Mouse (Mus musculus) E14TG2a.4 (cell line): ENCODE data around the gene Gnb2.

ENCODE experiments used
- H3K27me3 ChIP-seq: 2 replicates; pipeline ENCODE4 v1.6.1; 2014; ENCODE audit warnings: low read length, control low read depth; ENCODE audit not compliant: insufficient read depth
- H3K36me3 ChIP-seq: 2 replicates; pipeline ENCODE4 v1.6.1; 2014; ENCODE audit warnings: low read length, control low read depth; ENCODE audit not compliant: insufficient read depth
- H3K4me1 ChIP-seq: replicated peaks from 2 replicates; pipeline ENCODE4 v1.6.1; 2014; ENCODE audit warnings: low read depth, low read length, control low read depth
- H3K4me3 ChIP-seq: replicated peaks from 2 replicates; pipeline ENCODE4 v1.5.1; 2014; ENCODE audit warnings: mild to moderate bottlenecking, low read length
- H3K9me3 ChIP-seq: 2 replicates; pipeline ENCODE4 v1.6.1; 2014; ENCODE audit warnings: low read length, control low read depth
- CTCF ChIP-seq: conservative IDR thresholded peaks from 2 replicates; pipeline ENCODE4 v1.5.1; 2014; ENCODE audit warnings: low read length
- NANOG ChIP-seq: IDR thresholded peaks from 2 replicates; pipeline ENCODE4 v1.6.1; 2014; ENCODE audit warnings: borderline replicate concordance, low read length, mixed read lengths
- POU5F1 ChIP-seq: IDR thresholded peaks from 2 replicates; pipeline ENCODE4 v1.6.1; 2014; ENCODE audit warnings: low read length, borderline replicate concordance

Gnb2 gene

DNA sequence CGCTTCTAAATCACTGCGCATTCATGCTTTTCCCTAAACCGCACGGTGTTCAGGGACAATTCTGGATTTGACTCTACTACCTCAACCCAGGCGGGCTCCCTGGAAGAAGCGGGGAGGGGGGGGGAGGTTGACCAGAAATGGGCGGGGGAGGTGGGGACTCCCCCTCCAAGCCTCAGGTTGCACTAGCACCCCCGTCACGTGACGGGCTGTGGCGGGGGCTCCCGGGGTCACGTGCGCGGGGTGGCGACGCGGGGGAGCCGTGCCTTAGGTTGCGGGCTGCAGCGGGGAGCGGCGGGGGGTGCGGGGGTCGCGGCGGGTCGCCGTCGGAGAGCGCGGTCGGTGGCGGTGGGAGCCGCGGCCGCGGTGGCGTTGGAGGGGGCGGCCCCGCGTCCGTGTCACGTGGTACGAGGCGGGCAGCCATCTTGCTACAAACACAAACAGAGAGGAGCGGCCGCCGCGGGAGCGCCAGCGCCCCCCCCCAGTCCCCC lies 23.3 kb downstream of the Gnb2 start:
- Histone ChIP-seq H3K4me3 (peak overlapping the region; percentile 83), H3K36me3 (peaks cover 36% of the 10 kb centered on the region), H3K27me3 (no peaks in the 10 kb centered on the region), H3K4me1 (peaks cover 60% of the 10 kb centered on the region), H3K9me3 (no peaks in the 10 kb centered on the region)
- TF ChIP-seq POU5F1 (no peak), NANOG (no peak)

DNA sequence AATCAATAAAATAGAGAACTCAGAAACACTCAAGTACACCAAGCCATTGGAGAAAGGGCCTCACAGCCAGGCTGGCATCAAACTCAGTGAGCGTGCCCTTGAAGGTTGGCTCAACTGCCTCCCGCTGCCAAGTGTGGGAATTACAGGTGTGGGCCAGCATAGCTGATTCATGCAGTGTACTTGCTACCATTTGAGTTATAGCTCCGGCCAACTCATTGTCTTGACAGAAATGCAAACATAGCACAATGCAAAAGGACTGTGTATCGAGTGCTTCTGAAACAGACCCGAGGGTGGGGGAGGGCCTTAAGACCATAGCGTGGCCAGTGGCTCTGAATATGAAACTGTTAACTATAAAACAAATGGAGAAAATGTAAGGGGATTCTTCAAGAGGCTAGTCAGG lies 29.3 kb downstream of the Gnb2 start:
- Histone ChIP-seq H3K4me3 (no peak overlapping the region; the same call in 1 of the 2 replicates), H3K4me1 (peaks cover 47% of the 10 kb centered on the region), H3K9me3 (no peaks in the 10 kb centered on the region), H3K27me3 (no peaks in the 10 kb centered on the region), H3K36me3 (peaks cover 21% of the 10 kb centered on the region)
- TF ChIP-seq POU5F1 (no peak), CTCF (no peak), NANOG (no peak)

DNA sequence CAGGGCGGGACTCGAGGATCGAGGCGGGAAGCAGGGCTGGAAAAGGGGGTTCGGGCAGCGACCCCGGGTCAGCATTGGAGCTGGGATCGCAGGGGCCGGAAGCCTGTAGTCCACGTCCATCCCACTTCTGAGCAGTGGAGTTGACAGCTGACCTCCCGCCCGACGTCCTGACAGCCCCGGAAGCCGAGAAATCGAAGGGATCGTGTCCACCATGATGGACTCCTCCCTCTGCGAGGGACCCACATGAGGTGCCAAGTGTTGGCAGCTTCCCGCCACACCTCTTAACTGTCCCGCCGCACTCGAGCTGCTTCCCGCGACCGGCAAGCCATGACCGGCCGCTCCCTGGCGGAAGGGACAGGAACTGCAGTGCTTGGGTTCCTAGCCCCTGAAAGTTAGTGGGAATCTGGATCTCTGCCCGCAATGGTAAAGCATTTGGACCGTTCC lies 30.6 kb downstream of the Gnb2 start:
- Histone ChIP-seq H3K4me3 (peak overlapping the region; percentile 89), H3K27me3 (no peaks in the 10 kb centered on the region), H3K4me1 (peaks cover 36% of the 10 kb centered on the region), H3K36me3 (peaks cover 21% of the 10 kb centered on the region), H3K9me3 (no peaks in the 10 kb centered on the region)
- TF ChIP-seq POU5F1 (no peak), CTCF (peak; percentile 95), NANOG (no peak)

DNA sequence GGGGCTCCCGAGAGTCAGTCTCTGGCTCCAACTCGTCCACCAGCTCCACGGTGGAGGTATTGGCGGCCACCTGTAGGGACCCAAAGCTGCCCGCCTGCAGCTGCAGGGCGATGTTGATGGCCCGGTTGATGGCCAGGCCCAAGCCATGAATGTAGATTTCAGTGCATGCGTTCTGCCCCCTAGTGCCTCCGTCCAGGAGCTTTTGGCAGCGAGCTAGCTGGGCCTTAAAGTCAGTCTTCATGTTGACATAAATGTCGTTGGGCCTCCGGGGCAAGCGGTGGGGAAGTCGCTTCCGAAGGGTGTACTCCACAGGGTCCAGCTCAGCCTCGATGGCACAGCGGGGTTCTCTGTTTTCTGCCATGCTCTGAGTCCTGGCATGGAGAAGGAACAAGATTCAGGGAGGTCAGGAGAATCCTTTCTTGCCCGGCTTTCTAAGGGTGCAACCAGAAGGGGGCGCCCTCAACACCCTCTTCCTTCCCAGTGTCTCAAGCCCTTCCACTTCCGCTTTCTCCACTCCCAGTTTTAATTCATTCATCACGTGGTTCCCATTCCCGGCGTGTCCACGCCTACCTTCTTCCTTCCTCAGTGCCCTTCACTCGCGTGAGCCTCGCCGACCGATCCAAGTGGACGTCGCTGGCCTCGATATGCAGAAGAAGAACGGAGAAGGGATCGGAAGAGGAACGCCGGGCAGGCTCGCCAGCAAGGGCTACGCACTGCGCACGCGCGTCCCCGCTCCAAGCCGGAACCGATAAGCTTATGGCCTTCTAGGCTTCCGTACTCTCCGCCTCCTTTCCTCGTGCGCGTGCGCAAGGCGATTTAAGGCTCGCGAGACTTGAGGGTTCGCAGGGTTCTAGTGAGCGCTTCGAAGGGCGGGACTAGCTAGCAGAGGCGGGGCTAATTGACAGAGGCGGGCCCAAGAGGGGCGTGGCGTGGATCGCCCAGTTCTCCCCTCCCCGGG lies 31.3 kb downstream of the Gnb2 start, which contains the start of gene Pop7:
Gene Pop7 (minus strand): TSS at position 810 of the 958 bp plus-strand sequence.
- Histone ChIP-seq H3K4me3 (peak within 1 kb of the TSS; percentile 89), H3K27me3 (no peaks in the 10 kb centered on the region), H3K9me3 (no peaks in the 10 kb centered on the region), H3K4me1 (peaks cover 36% of the 10 kb centered on the region), H3K36me3 (peaks cover 21% of the 10 kb centered on the region)
- TF ChIP-seq POU5F1 (no peak), CTCF (peak; percentile 76)

DNA sequence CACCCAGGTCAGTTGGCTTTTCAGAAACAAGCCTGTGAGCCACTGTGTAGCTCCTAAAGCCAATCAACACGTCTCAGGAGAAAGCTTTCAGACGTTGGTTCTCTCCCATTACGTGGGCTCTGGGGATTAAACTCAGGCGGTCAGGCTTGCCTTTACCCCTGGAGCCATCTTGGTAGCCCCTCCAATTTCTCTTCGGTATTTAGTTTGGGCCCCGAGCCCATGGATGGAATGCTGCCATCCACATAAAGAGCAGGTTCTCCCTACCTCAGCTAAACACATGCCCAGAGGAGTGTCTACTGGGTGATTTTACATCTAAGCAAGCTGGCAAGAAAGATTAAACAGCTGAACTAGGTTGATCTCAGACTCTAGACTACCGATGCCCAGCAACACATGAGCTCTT lies 33.1 kb downstream of the Gnb2 start:
- Histone ChIP-seq H3K27me3 (no peaks in the 10 kb centered on the region), H3K9me3 (no peaks in the 10 kb centered on the region), H3K36me3 (peaks cover 21% of the 10 kb centered on the region), H3K4me1 (peaks cover 36% of the 10 kb centered on the region), H3K4me3 (no peak overlapping the region; the same call in 1 of the 2 replicates)
- TF ChIP-seq CTCF (no peak), POU5F1 (no peak), NANOG (no peak)

DNA sequence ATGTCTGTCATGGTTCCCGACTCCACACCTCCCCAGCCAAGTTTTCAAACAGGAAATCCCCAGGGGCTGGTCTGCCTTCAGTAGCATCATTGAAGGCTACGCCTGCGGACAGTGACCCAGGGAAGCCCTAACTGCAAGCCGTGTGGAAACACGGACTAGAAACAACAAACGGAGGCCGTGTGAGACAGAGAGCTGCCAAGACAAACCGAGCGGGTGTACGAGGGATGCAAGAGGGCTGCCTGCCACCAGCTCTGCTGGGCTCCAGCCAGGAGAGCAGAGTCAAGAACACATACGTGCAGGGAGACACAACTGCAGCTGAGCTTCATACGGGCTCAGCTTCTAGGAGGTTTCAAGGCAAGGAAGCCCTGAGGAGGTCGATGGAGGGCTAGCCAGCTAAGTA lies 39.5 kb downstream of the Gnb2 start:
- Histone ChIP-seq H3K9me3 (no peaks in the 10 kb centered on the region), H3K4me1 (peaks cover 8% of the 10 kb centered on the region), H3K4me3 (peak overlapping the region; percentile 26; the same call in 1 of the 2 replicates), H3K27me3 (no peaks in the 10 kb centered on the region; the same call in 1 of the 2 replicates), H3K36me3 (no peaks in the 10 kb centered on the region)
- no peak for TF ChIP-seq CTCF
- no peak for TF ChIP-seq POU5F1
- TF ChIP-seq NANOG = no peak

DNA sequence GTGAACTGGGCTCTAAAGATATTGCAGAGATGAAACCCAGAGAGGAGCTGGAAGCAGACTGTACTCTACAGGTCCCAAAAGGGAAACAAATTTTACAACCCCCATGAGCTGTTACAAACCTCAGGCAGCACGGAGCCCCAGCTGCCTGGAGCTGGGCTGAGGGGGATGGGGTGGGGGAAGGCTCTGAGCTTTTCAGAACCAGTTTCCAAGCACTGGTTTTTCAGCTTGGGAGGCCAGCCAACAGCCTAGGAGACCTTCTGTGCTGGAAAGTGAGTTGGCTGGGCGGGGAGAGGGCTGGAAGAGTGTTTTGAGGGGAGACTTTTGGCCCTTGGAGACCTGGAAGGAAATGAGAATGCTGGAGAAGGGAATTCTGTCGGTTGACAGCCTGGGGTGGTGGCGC lies 41.8 kb downstream of the Gnb2 start:
- Histone ChIP-seq H3K36me3 (no peaks in the 10 kb centered on the region), H3K4me1 (peaks cover 8% of the 10 kb centered on the region), H3K27me3 (peaks cover 3% of the 10 kb centered on the region), H3K4me3 (no peak overlapping the region), H3K9me3 (no peaks in the 10 kb centered on the region)
- TF ChIP-seq POU5F1 (no peak), CTCF (no peak)

DNA sequence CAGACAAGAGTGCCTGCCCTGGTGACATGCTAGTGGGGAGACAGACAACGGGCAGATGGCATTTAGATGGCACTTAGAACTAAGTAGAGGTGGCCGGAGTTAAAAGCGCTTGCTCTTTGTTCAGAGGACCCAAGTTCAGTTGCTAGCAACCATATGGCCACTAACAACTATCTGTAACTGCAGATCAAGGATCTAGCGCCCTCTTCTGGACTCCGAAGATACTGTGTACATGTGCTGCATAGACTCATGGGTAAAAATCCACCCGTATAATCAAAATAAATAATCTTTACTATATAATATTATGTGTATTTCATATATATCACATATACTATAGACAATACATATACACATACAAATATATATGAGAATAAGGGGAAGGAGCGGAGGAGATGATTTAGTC lies 45.7 kb downstream of the Gnb2 start:
- no peaks in the 10 kb centered on the region for H3K36me3 ChIP-seq
- peaks cover 19% of the 10 kb centered on the region for H3K4me1 ChIP-seq
- no peak for TF ChIP-seq POU5F1
- no peak for TF ChIP-seq NANOG
- peak; percentile 48 for TF ChIP-seq CTCF
- H3K27me3 ChIP-seq = peaks cover 35% of the 10 kb centered on the region
- no peak overlapping the region for H3K4me3 ChIP-seq
- H3K9me3 ChIP-seq = no peaks in the 10 kb centered on the region
